Mouse (Mus musculus) liver, embryonic 16.5 days (tissue): Measurements from ENCODE around the gene Dlgap1. TPM values are rescaled to one million over a fixed set of nuclear protein-coding genes. Genes with fewer than 3 reads are reported as not detected.

ENCODE experiments used
- ATAC-seq: fragments of 200-750 bp; cut with Nextera tagmentation; 2 replicates; pipeline ENCODE4 v1.8.0; 2017; ENCODE audit warnings: low read depth, mild to moderate bottlenecking, moderate number of reproducible peaks, moderate library complexity
- H3K27ac ChIP-seq: fragments of 300-500 bp; sonication (generic); 2 replicates; pipeline ENCODE4 v1.5.1; 2014; ENCODE audit warnings: mild to moderate bottlenecking, low read length
- H3K27me3 ChIP-seq: fragments of 300-500 bp; sonication (generic); 2 replicates; pipeline ENCODE4 v1.6.1; 2014; ENCODE audit warnings: low read depth, low read length, mixed read lengths; ENCODE audit not compliant: control insufficient read depth, insufficient read depth
- H3K36me3 ChIP-seq: fragments of 300-500 bp; sonication (generic); 2 replicates; pipeline ENCODE4 v1.6.1; 2014; ENCODE audit warnings: mild to moderate bottlenecking; ENCODE audit not compliant: control insufficient read depth, insufficient read depth
- H3K4me1 ChIP-seq: fragments of 300-500 bp; sonication (generic); 2 replicates; pipeline ENCODE4 v1.6.1; 2014; ENCODE audit warnings: low read depth, low read length, mixed read lengths; ENCODE audit not compliant: control insufficient read depth
- H3K4me2 ChIP-seq: fragments of 300-500 bp; sonication (generic); 2 replicates; pipeline ENCODE4 v1.6.1; 2014; ENCODE audit warnings: low read depth, low read length, mixed read lengths
- H3K4me3 ChIP-seq: fragments of 300-500 bp; sonication (generic); 2 replicates; pipeline ENCODE4 v1.5.1; 2014; ENCODE audit warnings: low read depth, mild to moderate bottlenecking, low read length
- H3K9ac ChIP-seq: fragments of 300-500 bp; sonication (generic); 2 replicates; pipeline ENCODE4 v1.6.1; 2014; ENCODE audit warnings: low read depth, low read length
- H3K9me3 ChIP-seq: fragments of 300-500 bp; sonication (generic); replicated peaks from 2 replicates; pipeline ENCODE4 v1.6.1; 2016; ENCODE audit warnings: low read length; ENCODE audit not compliant: control insufficient read depth
- WGBS: fragments of 180-500 bp; shearing (Covaris S2); extraction: QIAGEN DNeasy Blood & Tissue Kit; methylation state at CpG from one replicate; pipeline ENCODE4 v1.1.7; 2014; ENCODE audit not compliant: insufficient replicate concordance; 5-methylcytosine and 5-hydroxymethylcytosine counted together
- polyA plus RNA-seq: library from polyadenylated mRNA; unstranded; fragments of >200 nt; fragmentation: Nextera tagmentation; extraction: Ambion mirVana; gene quantifications from 2 replicates; pipeline ENCODE4 v1.2.1, GENCODE M21; 2015

The Dlgap1 gene
- polyA plus RNA-seq, 1 experiment from 2014 or later: 0.09 TPM

DNA sequence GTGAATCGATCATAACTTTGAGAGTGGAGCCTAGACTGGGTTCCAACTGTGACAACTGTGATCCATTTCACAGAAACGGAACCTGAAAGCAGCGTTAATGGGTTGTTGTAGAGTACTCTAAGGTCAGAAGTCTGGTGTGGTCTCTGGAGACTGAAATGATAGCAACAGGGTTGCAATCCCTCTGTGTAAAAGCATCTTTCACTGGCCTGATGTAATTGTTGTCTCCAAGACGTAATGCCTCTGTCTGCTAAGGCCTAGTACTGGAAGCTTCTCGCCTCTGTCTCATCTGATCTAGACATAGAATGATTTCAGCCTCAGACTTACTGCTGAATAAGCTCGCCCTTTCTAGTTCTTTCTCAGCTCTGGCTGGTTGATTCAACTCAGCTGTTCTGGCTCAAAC lies 721.3 kb downstream of the Dlgap1 start:
- Histone ChIP-seq H3K27ac (no peak overlapping the region), H3K4me2 (no peak overlapping the region), H3K4me1 (no peaks in the 10 kb centered on the region), H3K9ac (no peak overlapping the region), H3K27me3 (no peaks in the 10 kb centered on the region), H3K9me3 (no peaks in the 10 kb centered on the region), H3K36me3 (no peaks in the 10 kb centered on the region), H3K4me3 (no peak overlapping the region)
- 63% methylated on average over 6 of the region's 6 CpGs for WGBS
- ATAC-seq: no peak

DNA sequence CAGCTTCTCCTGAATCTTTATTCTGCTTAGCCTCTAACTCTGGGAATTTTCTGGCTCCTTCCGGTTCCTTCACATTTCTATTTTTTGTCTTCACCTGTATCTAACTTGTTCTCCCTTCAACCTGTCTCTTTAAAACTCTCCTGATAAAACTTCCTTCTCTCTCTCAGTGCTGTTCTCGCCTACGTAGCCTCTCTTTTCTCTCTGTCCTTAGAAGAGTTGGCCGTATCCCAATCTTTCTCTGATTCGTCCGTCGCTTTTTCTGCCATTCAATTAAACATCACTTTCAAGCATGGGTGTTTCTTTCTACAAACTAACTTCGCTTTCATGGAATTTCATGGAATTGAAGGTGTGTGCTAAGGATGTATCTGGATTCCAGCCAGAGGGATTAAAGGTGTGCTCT lies 721.7 kb downstream of the Dlgap1 start:
- WGBS: 71% methylated on average over 8 of the region's 8 CpGs
- ATAC-seq: no peak
- Histone ChIP-seq H3K4me2 (no peak overlapping the region), H3K9ac (no peak overlapping the region), H3K4me1 (no peaks in the 10 kb centered on the region), H3K4me3 (no peak overlapping the region), H3K27ac (no peak overlapping the region), H3K36me3 (no peaks in the 10 kb centered on the region), H3K9me3 (no peaks in the 10 kb centered on the region), H3K27me3 (no peaks in the 10 kb centered on the region)

DNA sequence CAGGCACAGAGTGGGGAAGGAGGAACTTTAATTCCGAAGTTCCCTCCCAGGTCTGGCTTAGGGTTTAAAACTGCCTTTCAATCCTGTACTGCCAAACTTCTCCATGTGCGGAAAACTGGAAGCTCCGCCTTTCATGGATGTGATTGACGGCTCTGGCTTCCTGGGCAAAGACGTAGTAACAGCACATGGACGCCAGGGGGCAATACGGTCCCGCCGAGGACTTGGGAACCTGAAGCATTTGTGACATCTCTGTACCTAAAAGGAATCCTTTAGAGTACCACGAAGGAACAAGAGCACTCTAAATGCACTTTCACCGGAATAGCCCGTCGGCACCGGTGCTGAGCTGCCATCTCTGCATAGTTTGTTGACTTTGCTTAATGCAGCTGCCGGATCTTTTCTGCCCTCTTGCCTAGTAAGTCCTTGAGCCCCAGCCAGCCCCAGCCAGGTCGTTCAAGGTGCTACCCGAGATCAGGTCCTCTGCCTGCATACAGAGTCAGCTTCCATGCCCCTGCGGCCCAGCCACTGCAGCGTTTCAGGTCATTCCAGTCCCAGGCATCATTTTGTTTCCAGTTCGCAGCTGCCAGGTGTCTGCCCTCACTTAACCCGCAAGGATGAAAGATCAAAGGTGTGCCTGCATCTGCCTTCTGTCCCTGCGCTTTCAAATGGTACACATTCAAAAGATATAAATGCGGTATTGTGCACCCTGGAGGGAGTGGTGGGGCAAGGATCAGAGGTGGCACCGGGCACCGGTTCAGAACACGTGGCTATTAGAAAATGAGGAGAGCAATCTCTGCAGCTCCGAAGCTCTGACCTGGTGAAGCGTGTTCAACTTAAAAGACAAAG lies 738.3 kb downstream of the Dlgap1 start:
- Histone ChIP-seq H3K4me3 (no peak overlapping the region), H3K9ac (no peak overlapping the region), H3K4me1 (no peaks in the 10 kb centered on the region; the same call in 1 of the 2 replicates), H3K36me3 (no peaks in the 10 kb centered on the region), H3K9me3 (no peaks in the 10 kb centered on the region), H3K27ac (no peak overlapping the region), H3K4me2 (no peak overlapping the region), H3K27me3 (peaks cover 3% of the 10 kb centered on the region)
- no peak for ATAC-seq
- 6% methylated on average over 28 of the region's 28 CpGs for WGBS

DNA sequence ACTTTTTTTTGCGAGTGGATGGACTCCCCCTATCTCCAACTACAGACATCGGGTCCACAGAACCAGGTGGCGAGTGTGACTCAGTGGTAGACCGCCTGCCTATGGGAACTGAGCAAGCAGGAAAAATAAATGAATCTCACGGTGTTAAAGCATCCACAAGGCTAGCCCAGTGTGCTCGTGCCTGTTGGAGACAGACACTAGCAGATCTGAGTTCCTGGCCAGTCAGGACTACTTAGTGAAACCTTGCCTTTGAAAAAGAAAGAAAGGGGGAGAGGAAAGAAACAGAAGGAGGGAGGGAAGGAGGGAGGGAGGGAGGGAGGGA lies 738.9 kb downstream of the Dlgap1 start:
- Histone ChIP-seq H3K9me3 (no peaks in the 10 kb centered on the region), H3K27me3 (peaks cover 3% of the 10 kb centered on the region), H3K9ac (no peak overlapping the region), H3K4me3 (no peak overlapping the region), H3K36me3 (no peaks in the 10 kb centered on the region), H3K27ac (no peak overlapping the region), H3K4me1 (no peaks in the 10 kb centered on the region; the same call in 1 of the 2 replicates), H3K4me2 (no peak overlapping the region)
- 17% methylated on average over 6 of the region's 6 CpGs for WGBS
- no peak for ATAC-seq

DNA sequence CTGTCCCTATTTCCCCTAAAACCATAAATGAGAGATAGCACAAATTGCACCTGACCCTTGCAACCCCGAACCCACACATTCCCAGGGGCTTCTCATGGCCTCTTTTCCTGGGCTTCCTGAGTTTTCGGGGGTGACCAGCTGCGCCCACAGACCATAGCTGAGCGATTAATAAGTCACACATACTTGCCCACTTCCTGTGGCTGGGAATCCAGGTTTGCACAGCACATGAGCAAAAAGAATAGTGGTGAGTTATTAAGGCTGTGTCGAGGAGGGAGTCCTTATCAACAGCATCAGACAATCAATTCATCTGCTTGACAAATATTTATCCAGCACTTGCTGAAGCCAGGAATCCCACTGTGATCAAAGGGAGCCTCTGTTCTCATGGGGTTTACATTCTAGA lies 740.7 kb downstream of the Dlgap1 start:
- Histone ChIP-seq H3K27ac (no peak overlapping the region), H3K9ac (no peak overlapping the region)
- ATAC-seq: no peak

DNA sequence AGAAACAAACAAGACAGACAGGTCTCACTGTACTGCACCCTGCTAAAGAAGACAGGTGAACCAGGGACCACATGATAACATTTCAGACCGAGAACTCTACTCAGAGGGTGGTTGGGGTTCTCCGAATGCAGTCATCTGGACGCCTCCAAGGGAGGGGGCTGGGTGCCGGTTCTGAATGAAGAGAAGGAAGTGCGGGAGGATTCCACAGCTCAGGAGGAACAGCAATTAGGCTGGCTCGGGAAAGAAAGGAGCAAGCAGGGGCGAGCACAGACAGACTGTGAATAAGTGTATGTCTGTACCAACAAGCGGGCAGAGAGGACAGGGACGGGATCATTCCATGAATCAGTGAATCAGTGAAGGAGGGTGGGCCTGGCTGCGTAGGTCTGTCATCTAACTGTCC lies 744.6 kb downstream of the Dlgap1 start:
- H3K4me2 ChIP-seq: no peak overlapping the region
- H3K27me3 ChIP-seq: no peaks in the 10 kb centered on the region
- WGBS: 47% methylated on average over 10 of the region's 10 CpGs
- no peak overlapping the region for H3K4me3 ChIP-seq
- H3K27ac ChIP-seq: no peak overlapping the region
- no peaks in the 10 kb centered on the region for H3K4me1 ChIP-seq
- H3K9ac ChIP-seq: no peak overlapping the region
- ATAC-seq: no peak
- H3K36me3 ChIP-seq: no peaks in the 10 kb centered on the region
- no peaks in the 10 kb centered on the region for H3K9me3 ChIP-seq

More for the DNA sequence above, 740.7 kb downstream of the Dlgap1 start:
- Histone ChIP-seq H3K36me3 (no peaks in the 10 kb centered on the region), H3K9me3 (no peaks in the 10 kb centered on the region), H3K4me1 (no peaks in the 10 kb centered on the region; the same call in 1 of the 2 replicates), H3K27me3 (peaks cover 3% of the 10 kb centered on the region), H3K4me3 (no peak overlapping the region), H3K4me2 (no peak overlapping the region)
- WGBS: 21% methylated on average over 5 of the region's 5 CpGs

DNA sequence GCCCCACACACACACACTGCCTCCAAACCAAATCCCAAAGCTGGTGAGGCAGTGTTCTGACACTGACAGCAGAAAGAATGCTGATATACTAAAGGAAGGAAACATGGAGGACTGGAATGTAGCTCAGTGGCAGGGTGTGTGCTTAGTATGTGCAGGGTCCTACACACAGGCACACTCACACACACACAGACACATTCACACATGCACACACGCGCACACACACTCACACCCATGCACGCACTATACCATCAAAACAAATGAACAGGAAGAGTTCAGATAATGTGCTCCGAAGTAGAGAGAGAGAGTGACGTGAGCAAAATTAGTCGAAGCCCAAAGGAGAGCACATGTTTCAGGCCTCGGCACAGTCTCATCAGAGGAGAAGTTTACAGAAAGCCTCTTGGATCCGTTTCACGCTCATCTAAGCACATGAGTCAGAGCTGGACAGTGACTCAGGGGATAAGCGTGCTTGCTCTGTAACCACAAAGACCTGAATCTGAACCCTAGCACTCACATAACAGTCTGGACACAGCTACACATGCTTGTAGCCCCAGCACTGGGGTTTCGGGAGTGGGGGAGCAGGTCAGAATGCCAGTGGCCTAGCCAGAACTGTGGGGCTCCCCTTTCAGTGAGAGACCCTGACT lies 750.9 kb downstream of the Dlgap1 start:
- H3K9me3 ChIP-seq: no peaks in the 10 kb centered on the region
- no peak overlapping the region for H3K27ac ChIP-seq
- H3K36me3 ChIP-seq: no peaks in the 10 kb centered on the region
- ATAC-seq: no peak
- no peaks in the 10 kb centered on the region for H3K4me1 ChIP-seq
- H3K4me3 ChIP-seq: no peak overlapping the region
- H3K4me2 ChIP-seq: no peak overlapping the region
- no peak overlapping the region for H3K9ac ChIP-seq
- H3K27me3 ChIP-seq: no peaks in the 10 kb centered on the region
- WGBS: 62% methylated on average over 11 of the region's 11 CpGs

DNA sequence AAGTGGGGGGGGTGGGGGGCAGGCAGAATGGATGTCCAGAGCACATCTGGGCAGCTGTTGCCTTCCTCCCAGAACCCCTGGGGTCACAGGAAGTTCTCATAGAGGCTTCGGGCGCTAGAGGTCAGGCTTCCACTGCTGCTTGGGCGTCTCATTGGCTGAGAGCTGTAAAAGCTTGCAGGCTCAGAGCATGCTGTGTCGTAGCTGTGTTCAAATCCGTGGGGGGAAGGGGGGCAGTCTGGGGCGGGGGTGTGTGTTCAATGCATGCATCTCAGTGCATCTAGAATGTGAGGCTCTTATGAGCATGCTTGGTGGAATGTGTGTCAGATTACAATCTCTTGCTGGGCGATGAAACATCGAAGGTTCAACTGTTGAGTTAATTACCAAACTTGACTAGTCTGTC lies 751.9 kb downstream of the Dlgap1 start:
- 21% methylated on average over 8 of the region's 8 CpGs for WGBS
- H3K9ac ChIP-seq: no peak overlapping the region
- no peaks in the 10 kb centered on the region for H3K4me1 ChIP-seq
- H3K4me2 ChIP-seq: no peak overlapping the region
- H3K9me3 ChIP-seq: no peaks in the 10 kb centered on the region
- no peak for ATAC-seq
- no peak overlapping the region for H3K27ac ChIP-seq
- no peaks in the 10 kb centered on the region for H3K27me3 ChIP-seq
- H3K36me3 ChIP-seq: no peaks in the 10 kb centered on the region
- no peak overlapping the region for H3K4me3 ChIP-seq

DNA sequence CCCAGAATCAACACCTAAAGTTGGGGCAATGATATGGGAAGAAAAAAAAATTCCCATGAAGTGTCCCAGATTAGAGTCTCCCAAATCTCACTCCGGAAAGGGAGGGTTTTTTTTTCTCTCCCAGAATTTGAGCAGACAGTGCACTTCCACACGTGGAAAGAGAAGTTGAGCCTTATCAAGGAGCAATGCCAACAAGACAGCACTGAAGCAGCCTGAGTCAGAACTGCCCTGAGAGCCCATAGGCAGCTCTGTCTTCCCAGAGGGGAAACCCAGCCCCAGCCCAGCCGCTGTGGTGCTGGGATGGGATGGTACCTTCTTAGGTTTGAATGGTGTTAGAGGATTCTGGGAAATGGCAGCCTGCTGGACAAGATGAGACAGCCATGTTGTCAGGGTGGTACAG lies 753.3 kb downstream of the Dlgap1 start:
- Histone ChIP-seq H3K4me2 (no peak overlapping the region), H3K4me1 (no peaks in the 10 kb centered on the region), H3K9ac (no peak overlapping the region), H3K9me3 (no peaks in the 10 kb centered on the region), H3K27me3 (no peaks in the 10 kb centered on the region), H3K27ac (no peak overlapping the region), H3K4me3 (no peak overlapping the region), H3K36me3 (no peaks in the 10 kb centered on the region)
- no peak for ATAC-seq
- 44% methylated on average over 3 of the region's 3 CpGs for WGBS
